Mouse (Mus musculus): ENCODE results near the gene Ccnq.
"Not testable (repeated sequence)": the region's sequence is repeated elsewhere in the genome, so short reads cannot be mapped to it uniquely, and the experiment has no call there.

The Ccnq gene

DNA sequence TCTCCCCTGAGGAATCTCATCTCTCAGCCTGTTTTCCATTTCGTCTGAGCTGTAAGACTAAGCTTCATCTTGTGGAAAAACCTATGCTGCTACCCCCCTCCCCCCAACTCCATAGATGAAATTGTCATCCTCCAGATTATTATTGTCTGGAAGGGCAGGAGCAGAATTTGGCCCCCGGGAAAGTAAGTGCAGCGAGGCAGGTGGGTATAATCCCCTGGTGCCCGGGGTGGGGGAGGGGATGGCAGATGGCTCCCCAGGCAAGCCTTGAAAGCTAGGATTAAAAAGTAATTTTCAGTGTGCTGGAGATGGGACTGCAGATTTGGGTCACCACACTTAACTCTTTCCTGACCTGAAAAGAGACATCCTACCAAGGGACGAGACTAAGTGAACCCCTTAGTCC is 10.7 kb upstream of the Ccnq start:
- DNase-seq (ENCODE audit: low read depth, low spot score) = no peak

- no peak for DNase-seq (ENCODE audit: low read depth, low spot score)
Measured at GRCm38 (mm10) chr11:78761086-78761485, 9.6 kb upstream of the Ccnq start.

DNA sequence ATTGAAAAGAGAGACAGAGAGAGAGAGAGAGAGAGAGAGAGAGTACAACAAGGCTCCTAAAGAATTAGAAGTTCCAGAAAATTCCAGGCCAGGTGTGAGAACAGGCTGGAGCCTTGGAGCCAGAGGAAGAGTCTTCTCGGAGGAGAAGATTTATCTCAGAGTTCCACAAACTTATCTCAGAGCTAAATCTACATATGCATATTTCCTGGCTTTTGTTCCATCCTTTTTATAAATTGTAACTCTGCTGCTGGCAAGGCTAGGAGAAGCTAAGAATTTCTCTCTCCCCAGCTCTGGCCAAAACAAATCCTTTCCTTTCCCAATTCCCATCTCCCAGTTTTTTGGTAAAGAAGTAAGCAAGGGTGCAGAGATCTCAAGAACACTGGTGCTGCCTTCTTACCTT is 3.8 kb upstream of the Ccnq start:
- DNase-seq (ENCODE audit: low read depth, low spot score) = no peak

GRCm38 (mm10) chr11:78754177-78754576 is 2.6 kb upstream of the Ccnq start:
- DNase-seq (ENCODE audit: low read depth, low spot score) = not testable (repeated sequence)

- no peak for DNase-seq (ENCODE audit: low read depth, low spot score)
Measured at GRCm38 (mm10) chr11:78753183-78753582, 1.7 kb upstream of the Ccnq start.

- no peak for DNase-seq (ENCODE audit: low read depth, low spot score)
Measured at GRCm38 (mm10) chr11:78751843-78752203, 294 bp upstream of the Ccnq start.

DNA sequence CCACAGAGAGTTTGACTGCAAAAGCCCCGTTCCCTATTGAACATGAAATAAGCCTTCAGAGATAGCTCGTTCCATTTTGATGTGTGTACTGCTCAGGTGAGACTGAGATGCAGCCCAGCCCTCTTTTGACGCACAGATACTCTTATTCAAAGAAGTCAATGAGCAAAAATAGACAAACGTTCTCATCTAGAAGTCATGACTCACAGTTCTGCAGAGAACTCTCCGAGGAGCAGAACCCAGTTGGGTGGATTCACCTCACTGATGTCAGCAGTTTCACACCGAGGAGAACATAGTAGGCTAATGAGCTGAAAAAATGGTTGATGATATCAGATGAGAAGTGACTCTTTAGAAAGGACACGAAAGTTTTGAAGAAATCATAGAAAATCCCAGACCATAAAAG is 5.3 kb downstream of the Ccnq start:
- no peak for DNase-seq (ENCODE audit: low read depth, low spot score)

- no peak for DNase-seq (ENCODE audit: low read depth, low spot score)
Measured at GRCm38 (mm10) chr11:78745475-78745874, 6.1 kb downstream of the Ccnq start.

- DNase-seq (ENCODE audit: low read depth, low spot score) = no peak
Measured at GRCm38 (mm10) chr11:78742461-78742860, 9.1 kb downstream of the Ccnq start.

DNA sequence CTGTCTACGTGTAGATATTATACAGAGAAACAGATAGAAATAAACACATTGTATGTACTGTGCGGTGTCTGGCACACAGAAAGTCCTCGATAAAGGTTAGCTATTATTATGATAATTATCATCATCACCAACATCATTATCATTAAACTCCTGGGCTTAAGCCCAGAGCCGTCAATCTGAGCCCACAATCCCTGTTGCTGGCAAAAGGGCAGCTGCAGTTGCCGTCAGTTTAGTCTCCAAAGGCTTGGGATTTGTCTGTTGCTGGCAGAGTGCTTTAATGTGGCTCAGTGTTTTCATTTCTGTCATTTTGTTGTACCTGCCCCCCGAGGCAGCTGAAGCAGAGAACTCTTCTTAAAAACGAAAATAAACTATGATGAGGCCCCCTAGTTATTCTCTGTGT is 9.6 kb downstream of the Ccnq start:
- no peak for DNase-seq (ENCODE audit: low read depth, low spot score)

GRCm38 (mm10) chr11:78739361-78739760 is 12.2 kb downstream of the Ccnq start:
- no peak for DNase-seq (ENCODE audit: low read depth, low spot score)

DNA sequence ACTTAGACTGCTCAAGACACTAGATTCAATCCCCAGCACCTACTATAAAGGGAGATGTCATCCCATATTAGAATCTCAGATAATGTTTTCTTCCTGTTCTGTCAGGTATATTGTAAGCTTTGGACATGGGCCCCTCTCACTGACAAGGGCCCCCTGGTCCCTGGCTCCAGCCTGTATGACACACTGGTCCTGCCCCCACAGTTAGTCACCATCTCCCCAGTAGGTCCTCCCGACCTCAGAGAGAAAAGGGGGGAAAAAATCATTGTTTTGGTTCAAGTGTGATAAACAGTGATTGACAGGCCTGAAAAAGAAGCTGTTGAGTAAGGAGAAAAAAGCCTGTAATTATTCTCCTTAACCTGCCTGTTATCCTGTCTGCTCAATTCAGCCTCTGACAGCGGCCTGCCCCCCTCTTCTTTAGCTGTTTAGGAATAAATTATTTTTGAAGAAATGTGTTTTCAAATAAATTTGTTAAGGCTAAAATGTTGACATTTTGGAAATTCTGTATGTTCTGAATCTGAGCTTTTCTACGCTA is 14.6 kb downstream of the Ccnq start:
- DNase-seq (ENCODE audit: low read depth, low spot score) = no peak

GRCm38 (mm10) chr11:78735168-78735567 is 16.4 kb downstream of the Ccnq start:
- DNase-seq (ENCODE audit: low read depth, low spot score) = no peak

- no peak for DNase-seq (ENCODE audit: low read depth, low spot score)
Measured at GRCm38 (mm10) chr11:78732619-78733018, 18.9 kb downstream of the Ccnq start.

GRCm38 (mm10) chr11:78730902-78731301 is 20.6 kb downstream of the Ccnq start:
- peak; percentile 40 for DNase-seq (ENCODE audit: low read depth, low spot score)

DNA sequence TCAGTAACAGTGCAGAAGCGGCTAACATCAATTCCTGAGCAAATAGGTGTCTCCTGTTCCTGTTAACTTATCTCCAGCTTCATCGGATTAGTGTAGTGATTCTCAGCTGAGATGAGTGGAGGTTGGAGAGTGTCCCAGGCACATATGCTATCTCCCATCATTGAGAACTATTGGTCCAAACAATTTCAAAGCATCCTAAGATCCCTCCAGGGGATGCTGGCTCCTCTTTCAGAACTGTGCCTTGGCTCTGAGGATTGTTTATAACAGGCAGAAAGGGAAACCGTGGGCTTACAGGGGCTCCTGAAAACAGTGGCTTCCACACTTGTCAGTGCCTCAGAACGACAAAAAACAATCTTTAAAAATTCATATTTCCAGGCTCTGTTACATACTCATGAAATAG is 23.5 kb downstream of the Ccnq start:
- no peak for DNase-seq (ENCODE audit: low read depth, low spot score)

DNA sequence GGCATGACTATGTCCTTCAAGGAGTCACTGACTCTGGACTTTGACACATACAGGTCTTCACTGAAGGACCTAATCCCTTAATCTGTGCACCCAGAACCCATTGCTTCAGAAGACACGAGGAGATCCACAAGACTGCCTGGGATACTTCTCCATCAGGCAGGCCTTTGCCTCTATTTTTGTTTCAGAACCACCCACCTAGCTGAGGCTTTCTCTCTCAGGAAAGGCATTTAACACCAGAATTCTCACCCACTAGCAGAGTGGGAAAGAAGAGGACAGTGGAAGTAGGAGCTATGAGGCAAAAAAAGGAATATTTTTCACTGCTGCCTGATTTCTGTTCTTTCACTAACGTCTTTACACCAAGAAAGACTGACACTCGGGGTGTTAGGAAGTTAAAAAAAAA is 25.2 kb downstream of the Ccnq start:
- no peak for DNase-seq (ENCODE audit: low read depth, low spot score)

- no peak for DNase-seq (ENCODE audit: low read depth, low spot score)
Measured at GRCm38 (mm10) chr11:78724792-78725191, 26.7 kb downstream of the Ccnq start.

DNA sequence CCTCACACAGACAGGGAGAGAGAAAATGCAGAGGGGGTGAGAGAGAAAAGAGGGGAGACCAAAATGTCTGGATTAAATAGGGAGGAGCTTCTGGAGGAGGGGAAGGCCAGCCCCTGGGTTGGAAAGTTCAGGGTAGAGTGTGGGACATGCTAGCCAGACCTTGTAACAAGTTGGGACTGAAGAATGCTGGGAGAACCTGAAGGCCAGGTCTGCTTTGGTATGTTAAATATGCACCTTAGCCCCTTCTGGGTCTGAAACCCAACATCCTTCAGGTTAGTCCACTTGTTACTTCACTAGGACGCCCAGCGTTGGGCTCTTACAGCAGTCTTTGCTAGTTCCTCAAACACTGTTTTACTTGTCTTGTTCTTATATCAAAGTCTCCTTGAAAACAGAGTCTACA is 30.1 kb downstream of the Ccnq start:
- no peak for DNase-seq (ENCODE audit: low read depth, low spot score)

GRCm38 (mm10) chr11:78717655-78718054 is 33.9 kb downstream of the Ccnq start:
- DNase-seq (ENCODE audit: low read depth, low spot score) = no peak

- DNase-seq (ENCODE audit: low read depth, low spot score) = no peak
Measured at GRCm38 (mm10) chr11:78708642-78709041, 42.9 kb downstream of the Ccnq start.

DNA sequence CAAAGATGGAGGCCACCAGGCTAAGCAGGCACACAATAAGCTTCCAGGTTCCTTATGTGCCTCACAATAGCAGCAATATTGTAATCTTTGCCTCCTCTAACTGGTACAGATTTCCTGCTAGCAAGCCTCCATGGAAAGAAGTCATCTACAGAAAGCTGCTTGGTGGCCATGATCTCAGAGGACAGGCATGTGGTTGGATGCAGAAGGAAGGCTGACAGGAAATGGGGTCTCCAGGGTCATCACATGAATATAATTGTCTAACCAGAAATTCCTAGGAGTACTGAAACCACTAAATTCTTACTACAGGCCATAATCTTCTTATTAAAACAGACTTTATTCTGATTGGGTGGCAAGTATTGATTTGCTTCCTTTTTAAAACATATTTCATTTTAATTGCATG is 45.5 kb downstream of the Ccnq start:
- DNase-seq (ENCODE audit: low read depth, low spot score) = peak; percentile 75

GRCm38 (mm10) chr11:78703085-78703484 is 48.4 kb downstream of the Ccnq start:
- DNase-seq (ENCODE audit: low read depth, low spot score) = peak; percentile 41

- peak; percentile 26 for DNase-seq (ENCODE audit: low read depth, low spot score)
Measured at GRCm38 (mm10) chr11:78702319-78702718, 49.2 kb downstream of the Ccnq start.
